Mouse (Mus musculus): ENCODE results near the gene Olfr360. TPM values are rescaled to one million over a fixed set of nuclear protein-coding genes. Genes with fewer than 3 reads are reported as not detected.
"Not testable (repeated sequence)": the region's sequence is repeated elsewhere in the genome, so short reads cannot be mapped to it uniquely, and the experiment has no call there.

Olfr360 gene
- not detected in 2 replicates for polyA plus RNA-seq (2012; rRNA removed)

DNA sequence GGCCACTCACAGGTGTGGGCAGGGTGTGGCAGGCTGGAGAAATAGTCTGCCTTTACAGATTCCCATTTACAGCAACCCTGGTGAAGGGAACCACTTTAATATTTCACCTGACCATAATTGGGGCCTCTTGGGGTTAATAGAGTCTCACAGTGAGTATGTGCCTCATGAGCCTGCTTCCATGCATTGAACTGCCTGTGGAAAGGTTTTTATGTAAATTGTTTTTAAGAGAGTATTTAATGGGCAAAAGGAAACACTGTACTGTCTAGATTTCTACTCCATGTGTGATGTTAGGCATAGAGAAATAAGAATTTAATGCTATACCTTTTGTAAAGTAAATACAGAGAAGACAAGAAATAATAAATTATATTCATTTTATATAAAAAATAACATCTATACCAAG lies at the start of gene Olfr360:
Olfr360 (plus strand) TSS at position 301 of the 400 bp plus-strand sequence.
- Histone ChIP-seq H3K4me1 (ENCODE audit: control insufficient read depth, insufficient read depth, low read length) (no peaks in the 10 kb centered on the region), H3K4me3 (replicated peaks; ENCODE audit: insufficient read depth, low read depth, low read length) (no peak within 1 kb of the TSS), H3K27ac (ENCODE audit: insufficient read depth, low read length) (no peak within 1 kb of the TSS), H3K27me3 (ENCODE audit: control insufficient read depth, insufficient read depth, low read length) (no peaks in the 10 kb centered on the region)
- no peak for TF ChIP-seq POLR2A (IDR thresholded peaks at IDR 0.05; ENCODE audit: borderline replicate concordance, insufficient read depth, low read length)
- no peak for TF ChIP-seq CTCF (IDR thresholded peaks at IDR 0.05; ENCODE audit: borderline replicate concordance, insufficient read depth, low read depth, low read length)
- no peak for DNase-seq

DNA sequence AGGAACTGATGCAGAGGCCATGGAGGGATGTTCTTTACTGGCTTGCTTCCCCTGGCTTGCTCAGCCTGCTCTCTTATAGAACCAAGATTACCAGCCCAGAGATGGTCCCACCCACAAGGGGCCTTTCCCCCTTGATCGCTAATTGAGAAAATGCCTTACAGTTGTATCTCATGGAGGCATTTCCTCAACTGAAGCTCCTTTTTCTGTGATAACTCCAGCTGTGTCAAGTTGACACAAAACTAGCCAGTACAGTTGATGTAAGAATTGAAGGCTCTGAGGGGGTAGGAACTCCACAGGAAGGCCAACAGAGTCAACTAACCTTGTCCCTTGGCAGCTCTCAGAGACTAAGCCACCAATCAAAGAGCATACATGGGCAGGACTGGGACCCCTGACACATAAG lies 23.6 kb downstream of the Olfr360 start, which contains the start of gene Olfr361:
Olfr361 (minus strand) TSS at position 101 of the 400 bp plus-strand sequence.
- DNase-seq; H3K4me3 ChIP-seq (replicated peaks; ENCODE audit: insufficient read depth, low read depth, low read length): not testable (repeated sequence)
- 72% methylated on average over 1 of the region's 1 CpGs for WGBS

DNA sequence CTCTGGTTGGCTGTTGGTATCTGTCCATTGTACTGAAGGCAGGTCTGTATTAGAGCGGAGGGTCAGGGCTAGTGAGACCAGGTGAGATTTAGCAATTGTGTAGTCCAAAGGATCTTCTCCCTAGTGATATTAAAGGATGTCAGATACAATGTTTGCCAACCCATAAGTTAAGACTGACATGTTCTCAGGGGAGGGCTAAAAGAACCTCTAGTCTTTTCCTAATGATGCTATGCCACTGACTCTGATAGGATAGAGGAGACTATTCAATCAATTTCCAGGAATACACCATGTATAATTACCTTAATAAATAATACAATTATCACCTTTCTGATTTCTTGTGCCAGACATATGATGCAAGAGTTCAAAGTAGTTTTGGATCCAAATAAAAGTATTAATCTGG lies 52.3 kb downstream of the Olfr360 start, which contains the start of gene Olfr362:
Olfr362 (minus strand) TSS at position 101 of the 400 bp plus-strand sequence.
- no peaks in the 10 kb centered on the region for H3K4me1 ChIP-seq (ENCODE audit: control insufficient read depth, insufficient read depth, low read length)
- WGBS = 97% methylated on average over 1 of the region's 1 CpGs
- H3K4me3 ChIP-seq (replicated peaks; ENCODE audit: insufficient read depth, low read depth, low read length) = no peak within 1 kb of the TSS
- H3K27ac ChIP-seq (ENCODE audit: insufficient read depth, low read length) = no peak within 1 kb of the TSS
- TF ChIP-seq CTCF (IDR thresholded peaks at IDR 0.05; ENCODE audit: borderline replicate concordance, insufficient read depth, low read depth, low read length) = no peak
- TF ChIP-seq POLR2A (IDR thresholded peaks at IDR 0.05; ENCODE audit: borderline replicate concordance, insufficient read depth, low read length) = no peak
- no peak for DNase-seq
- no peaks in the 10 kb centered on the region for H3K27me3 ChIP-seq (ENCODE audit: control insufficient read depth, insufficient read depth, low read length)

More for the DNA sequence above, 23.6 kb downstream of the Olfr360 start, which contains the start of gene Olfr361:
- H3K27me3 ChIP-seq (ENCODE audit: control insufficient read depth, insufficient read depth, low read length); H3K27ac ChIP-seq (ENCODE audit: insufficient read depth, low read length); H3K4me1 ChIP-seq (ENCODE audit: control insufficient read depth, insufficient read depth, low read length): not testable (repeated sequence)

Other genes with a start within 250 kb of the Olfr360 start
- not detected in 2 replicates for gene Olfr3, start 248.7 kb upstream of the Olfr360 start, polyA plus RNA-seq (2012; rRNA removed)
- not detected in 2 replicates for gene Olfr350, start 219.4 kb upstream of the Olfr360 start, polyA plus RNA-seq (2012; rRNA removed)
- gene Olfr351, start 203.1 kb upstream of the Olfr360 start, polyA plus RNA-seq (2012; rRNA removed) = not detected in 2 replicates
- not detected in 2 replicates for gene Olfr352, start 197.3 kb upstream of the Olfr360 start, polyA plus RNA-seq (2012; rRNA removed)
- gene Olfr353, start 172.8 kb upstream of the Olfr360 start, polyA plus RNA-seq (2012; rRNA removed) = not detected in 2 replicates
- gene Olfr354, start 160.1 kb upstream of the Olfr360 start, polyA plus RNA-seq (2012; rRNA removed) = not detected in 2 replicates
- not detected in 2 replicates for gene Olfr355, start 136.8 kb upstream of the Olfr360 start, polyA plus RNA-seq (2012; rRNA removed)
- not detected in 2 replicates for gene Olfr356, start 128.6 kb upstream of the Olfr360 start, polyA plus RNA-seq (2012; rRNA removed)
- not detected in 2 replicates for gene Olfr357, start 71.9 kb upstream of the Olfr360 start, polyA plus RNA-seq (2012; rRNA removed)
- gene Olfr358, start 56.4 kb upstream of the Olfr360 start, polyA plus RNA-seq (2012; rRNA removed) = not detected in 2 replicates
- gene Olfr361, start 23.5 kb downstream of the Olfr360 start, polyA plus RNA-seq (2012; rRNA removed) = not detected in 2 replicates
- gene Olfr362, start 52.2 kb downstream of the Olfr360 start, polyA plus RNA-seq (2012; rRNA removed) = not detected in 2 replicates
- not detected in 2 replicates for gene Olfr364-ps1, start 73.6 kb downstream of the Olfr360 start, polyA plus RNA-seq (2012; rRNA removed)
- not detected in 2 replicates for gene Olfr365, start 122.5 kb downstream of the Olfr360 start, polyA plus RNA-seq (2012; rRNA removed)
- not detected in 2 replicates for gene Olfr366, start 145.8 kb downstream of the Olfr360 start, polyA plus RNA-seq (2012; rRNA removed)